Mouse (Mus musculus) CH12.LX (cell line): ENCODE data around the gene Cers5.

Source experiments
- CTCF ChIP-seq, 2 experiments: IDR thresholded peaks in 1 of 2; conservative IDR thresholded peaks in 1 of 2; 2 replicates each; pipeline ENCODE4 v1.5.1; 2011 to 2012; ENCODE audit warnings: low read depth in 2 of 2, low read length in 2 of 2, improper control_type of control experiment in 1 of 2, inconsistent platforms in 1 of 2, mild to moderate bottlenecking in 1 of 2, moderate library complexity in 1 of 2
- EP300 ChIP-seq: IDR thresholded peaks from 2 replicates; pipeline ENCODE4 v1.6.1; 2011; ENCODE audit warnings: low read length, improper control_type of control experiment
- HCFC1 ChIP-seq: IDR thresholded peaks from 2 replicates; pipeline ENCODE4 v1.6.1; 2012; ENCODE audit warnings: low read depth, mild to moderate bottlenecking, inconsistent platforms, low read length, improper control_type of control experiment
- MAFK ChIP-seq: IDR thresholded peaks from 2 replicates; pipeline ENCODE4 v1.6.1; 2011; ENCODE audit warnings: low read length, improper control_type of control experiment; ENCODE audit not compliant: insufficient replicate concordance
- RAD21 ChIP-seq: IDR thresholded peaks from 2 replicates; pipeline ENCODE4 v1.6.1; 2011; ENCODE audit warnings: low read depth, mild to moderate bottlenecking, low read length, improper control_type of control experiment, moderate library complexity
- ZKSCAN1 ChIP-seq: IDR thresholded peaks from 2 replicates; pipeline ENCODE4 v1.6.1; 2012; ENCODE audit warnings: low read depth, inconsistent platforms, low read length, improper control_type of control experiment, borderline replicate concordance

GRCm38 (mm10) chr15:99731678-99732077 is 41.0 kb downstream of the Cers5 start:
- TF ChIP-seq EP300 (no peak), CTCF (conservative IDR thresholded peaks at IDR 0.05 in 1 of 2, IDR thresholded peaks at IDR 0.05 in 1 of 2; ENCODE audit: low read depth in 2 of 2, low read length in 2 of 2) (no peak), MAFK (no peak), RAD21 (no peak), HCFC1 (no peak), ZKSCAN1 (no peak)
